Mouse (Mus musculus): ENCODE measurements around the gene Lpcat1. TPM values are rescaled to one million over a fixed set of nuclear protein-coding genes. Genes with fewer than 3 reads are reported as not detected.

Gene Lpcat1
- total RNA-seq, 1 experiment from 2014 or later, result 18.7 TPM

- ATAC-seq (replicated peaks; ENCODE audit: low read depth, poor library complexity, severe bottlenecking), result no peak
Measured at GRCm38 (mm10) chr13:73446076-73446475, 20.9 kb upstream of the Lpcat1 start.

- no peak for ATAC-seq (replicated peaks; ENCODE audit: low read depth, poor library complexity, severe bottlenecking)
Measured at GRCm38 (mm10) chr13:73446494-73446893, 20.5 kb upstream of the Lpcat1 start.

- no peak for ATAC-seq (replicated peaks; ENCODE audit: low read depth, poor library complexity, severe bottlenecking)
Measured at GRCm38 (mm10) chr13:73446943-73447342, 20.1 kb upstream of the Lpcat1 start.

- no peak for ATAC-seq (replicated peaks; ENCODE audit: low read depth, poor library complexity, severe bottlenecking)
Measured at GRCm38 (mm10) chr13:73447478-73447877, 19.5 kb upstream of the Lpcat1 start.

GRCm38 (mm10) chr13:73448201-73448600, 18.8 kb upstream of the Lpcat1 start:
- ATAC-seq (replicated peaks; ENCODE audit: low read depth, poor library complexity, severe bottlenecking), result no peak

GRCm38 (mm10) chr13:73448723-73449122, 18.3 kb upstream of the Lpcat1 start:
- no peak for ATAC-seq (replicated peaks; ENCODE audit: low read depth, poor library complexity, severe bottlenecking)

GRCm38 (mm10) chr13:73453503-73454217, 13.3 kb upstream of the Lpcat1 start:
- no peak for ATAC-seq (replicated peaks; ENCODE audit: low read depth, poor library complexity, severe bottlenecking)

- ATAC-seq (replicated peaks; ENCODE audit: low read depth, poor library complexity, severe bottlenecking), result no peak
Measured at GRCm38 (mm10) chr13:73455328-73455727, 11.7 kb upstream of the Lpcat1 start.

GRCm38 (mm10) chr13:73457301-73457700, 9.7 kb upstream of the Lpcat1 start:
- ATAC-seq (replicated peaks; ENCODE audit: low read depth, poor library complexity, severe bottlenecking), result no peak

- ATAC-seq (replicated peaks; ENCODE audit: low read depth, poor library complexity, severe bottlenecking), result no peak
Measured at GRCm38 (mm10) chr13:73457741-73458140, 9.3 kb upstream of the Lpcat1 start.

GRCm38 (mm10) chr13:73458719-73459118, 8.3 kb upstream of the Lpcat1 start:
- ATAC-seq (replicated peaks; ENCODE audit: low read depth, poor library complexity, severe bottlenecking), result peak; percentile 45

GRCm38 (mm10) chr13:73459189-73459850, 7.7 kb upstream of the Lpcat1 start:
- peak; percentile 71 for ATAC-seq (replicated peaks; ENCODE audit: low read depth, poor library complexity, severe bottlenecking)

- ATAC-seq (replicated peaks; ENCODE audit: low read depth, poor library complexity, severe bottlenecking), result peak; percentile 45; the same call in 1 of the 2 replicates
Measured at GRCm38 (mm10) chr13:73461551-73461950, 5.4 kb upstream of the Lpcat1 start.

GRCm38 (mm10) chr13:73465156-73465555, 1.8 kb upstream of the Lpcat1 start:
- ATAC-seq (replicated peaks; ENCODE audit: low read depth, poor library complexity, severe bottlenecking), result no peak

GRCm38 (mm10) chr13:73466411-73466810, 586 bp upstream of the Lpcat1 start:
- ATAC-seq (replicated peaks; ENCODE audit: low read depth, poor library complexity, severe bottlenecking), result no peak

GRCm38 (mm10) chr13:73467421-73468237, 632 bp downstream of the Lpcat1 start:
- peak; percentile 43 for ATAC-seq (replicated peaks; ENCODE audit: low read depth, poor library complexity, severe bottlenecking)

- ATAC-seq (replicated peaks; ENCODE audit: low read depth, poor library complexity, severe bottlenecking), result no peak
Measured at GRCm38 (mm10) chr13:73468834-73469233, 1.8 kb downstream of the Lpcat1 start.

GRCm38 (mm10) chr13:73469257-73469967, 2.4 kb downstream of the Lpcat1 start:
- no peak; the same call in 1 of the 2 replicates for ATAC-seq (replicated peaks; ENCODE audit: low read depth, poor library complexity, severe bottlenecking)

- ATAC-seq (replicated peaks; ENCODE audit: low read depth, poor library complexity, severe bottlenecking), result peak; percentile 40
Measured at GRCm38 (mm10) chr13:73472481-73472880, 5.5 kb downstream of the Lpcat1 start.

GRCm38 (mm10) chr13:73473746-73474145, 6.7 kb downstream of the Lpcat1 start:
- ATAC-seq (replicated peaks; ENCODE audit: low read depth, poor library complexity, severe bottlenecking), result no peak

Data from common myeloid progenitor, adult 5-6 weeks (primary cell).